Mouse (Mus musculus) lung, adult 18-20 months (tissue): Measurements from ENCODE around the gene Plekha6.
"Not testable (repeated sequence)": the region's sequence is repeated elsewhere in the genome, so short reads cannot be mapped to it uniquely, and the experiment has no call there.

ENCODE experiments used
- DNase-seq, 2 experiments: peaks; one replicate each; pipeline ENCODE4 v3.0.0; 2022; ENCODE audit warnings: mixed read lengths in 2 of 2

Plekha6 gene

GRCm38 (mm10) chr1:133327094-133327493, 163.1 kb downstream of the Plekha6 start:
- DNase-seq = no peak

- no peak for DNase-seq
These were observed 164.3 kb downstream of the Plekha6 start for GRCm38 (mm10) chr1:133328299-133328795.

GRCm38 (mm10) chr1:133328896-133329637, 165.1 kb downstream of the Plekha6 start:
- DNase-seq = peak; percentile 53 to 65

GRCm38 (mm10) chr1:133329638-133329964, 165.6 kb downstream of the Plekha6 start:
- no peak for DNase-seq

- no peak for DNase-seq
These were observed 167.1 kb downstream of the Plekha6 start for GRCm38 (mm10) chr1:133331142-133331541.

- no peak for DNase-seq
These were observed 168.8 kb downstream of the Plekha6 start for GRCm38 (mm10) chr1:133332656-133333430.

- no peak for DNase-seq
These were observed 169.9 kb downstream of the Plekha6 start for GRCm38 (mm10) chr1:133333937-133334336.

GRCm38 (mm10) chr1:133340403-133340802, 176.4 kb downstream of the Plekha6 start:
- not testable (repeated sequence) for DNase-seq

- no peak for DNase-seq
These were observed 180.3 kb downstream of the Plekha6 start for GRCm38 (mm10) chr1:133344357-133344756.

- DNase-seq = no peak
These were observed 182.5 kb downstream of the Plekha6 start for GRCm38 (mm10) chr1:133346531-133346930.

GRCm38 (mm10) chr1:133347226-133347625, 183.2 kb downstream of the Plekha6 start:
- DNase-seq = no peak

GRCm38 (mm10) chr1:133347693-133348520, 183.9 kb downstream of the Plekha6 start:
- peak; percentile 19 to 26 for DNase-seq

GRCm38 (mm10) chr1:133350210-133350609, 186.2 kb downstream of the Plekha6 start, which contains the start of gene Ren1:
Ren1 (plus strand) TSS chr1:133350510.
- DNase-seq = no peak

- DNase-seq = no peak
These were observed 187.8 kb downstream of the Plekha6 start for GRCm38 (mm10) chr1:133351762-133352161.
